Mouse (Mus musculus): ENCODE data around the gene Fgf2. TPM values are rescaled to one million over a fixed set of nuclear protein-coding genes. Genes with fewer than 3 reads are reported as not detected.

Fgf2 gene
- total RNA-seq, 2 experiments from 2014 or later = 5.5 to 11.3 TPM

DNA sequence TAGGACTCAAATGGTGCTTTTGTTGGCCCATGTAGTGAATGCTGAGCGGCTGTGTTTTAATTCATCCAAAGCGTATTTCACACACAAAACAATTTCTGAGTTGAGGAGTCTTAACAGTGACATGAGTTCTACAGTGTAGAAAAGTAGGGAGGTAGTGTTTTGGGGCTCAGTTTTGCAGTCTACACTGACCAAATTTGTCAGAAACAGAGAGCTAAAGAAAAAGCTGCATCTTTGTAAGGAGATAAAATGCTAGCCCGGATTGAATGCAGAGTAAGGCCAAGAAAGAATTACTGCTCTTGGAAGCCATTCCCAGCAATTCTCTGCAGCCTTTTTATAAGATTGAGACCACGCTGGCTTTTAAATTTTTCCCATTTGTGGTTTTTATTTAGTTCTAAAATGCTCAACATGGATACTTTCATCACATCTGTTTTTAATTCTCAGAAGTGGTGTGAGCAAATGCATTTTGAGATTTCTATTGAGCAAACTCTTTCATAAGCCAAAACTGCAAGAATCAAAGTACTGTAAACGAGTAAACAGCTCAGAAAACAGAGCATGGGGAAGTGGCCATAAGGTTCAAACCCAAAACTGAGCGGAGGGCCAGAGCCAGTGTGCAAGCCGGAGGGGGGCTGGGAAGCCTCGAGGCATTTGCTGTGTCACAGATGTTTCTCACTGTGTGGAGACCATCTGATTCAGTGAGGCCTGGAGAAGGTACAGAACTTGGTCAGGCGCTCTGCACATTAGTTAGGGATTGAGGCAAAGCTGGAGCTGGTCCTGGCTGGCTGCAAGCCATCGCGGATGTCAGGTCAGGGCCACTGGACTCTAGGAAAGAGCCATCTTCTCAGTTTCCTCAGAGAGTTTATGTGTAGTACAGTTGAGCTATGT lies 53.8 kb downstream of the Fgf2 start:
- intact Hi-C loops (cut with DNase I) = no loop called here
- DNase-seq (ENCODE audit: low spot score) = no peak

DNA sequence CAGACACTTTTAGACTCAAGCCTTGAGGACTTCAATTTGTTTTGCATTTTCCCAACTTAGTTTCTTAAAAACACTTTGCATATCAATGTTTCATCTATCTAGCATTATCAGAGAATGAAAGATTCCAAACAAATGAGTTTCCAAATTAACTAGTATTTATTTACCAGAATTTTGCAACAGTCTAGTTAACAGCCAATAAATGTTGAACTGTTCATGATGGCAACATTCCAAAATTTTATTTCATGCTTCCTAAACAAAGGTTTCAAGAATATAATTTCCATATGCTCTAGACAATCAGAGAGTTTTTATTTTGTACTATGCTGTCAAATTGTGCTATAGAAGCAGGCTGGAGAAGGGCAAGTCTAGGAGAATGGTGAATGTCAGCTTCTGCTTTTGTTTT lies 59.5 kb downstream of the Fgf2 start:
- no peak for DNase-seq (ENCODE audit: low spot score)
- intact Hi-C loops (cut with DNase I) = no loop called here

GRCm38 (mm10) chr3:37413446-37413845 lies 65.3 kb downstream of the Fgf2 start:
- no peak for DNase-seq (ENCODE audit: low spot score)
- intact Hi-C loops (cut with DNase I) = loop anchor here (10.0 kb wide), 1 partner anchor 549 kb away; the partner anchor contains the start of gene 4932438A13Rik

GRCm38 (mm10) chr3:37414413-37414960 lies 66.3 kb downstream of the Fgf2 start:
- peak; percentile 38 for DNase-seq (ENCODE audit: low spot score)
- intact Hi-C loops (cut with DNase I) = loop anchor here (1.0 to 10.0 kb wide), 3 partner anchors 73 to 550 kb away; partner anchors contain the start of gene 4932438A13Rik

DNA sequence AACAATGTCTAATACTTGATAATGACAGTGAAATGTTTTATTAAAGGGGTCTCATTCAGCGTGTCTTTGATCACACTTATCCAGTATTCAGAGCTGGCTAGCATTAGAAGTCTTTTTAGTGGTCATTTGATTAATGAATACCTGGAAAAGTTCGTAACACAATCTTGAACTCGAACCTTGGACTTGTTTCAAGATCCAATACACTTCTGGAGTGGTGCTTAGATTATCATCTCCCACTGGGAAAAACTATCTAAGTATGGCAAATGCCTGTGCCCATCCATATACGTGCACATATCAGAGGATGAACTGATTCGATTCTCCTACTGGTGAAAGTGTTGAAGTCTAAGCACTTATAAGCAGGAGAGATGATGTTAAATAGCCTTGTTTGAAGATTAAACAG lies 70.2 kb downstream of the Fgf2 start:
- no peak for DNase-seq (ENCODE audit: low spot score)
- intact Hi-C loops (cut with DNase I) = loop anchor here (10.0 kb wide), 1 partner anchor 554 kb away; the partner anchor contains the start of gene 4932438A13Rik

DNA sequence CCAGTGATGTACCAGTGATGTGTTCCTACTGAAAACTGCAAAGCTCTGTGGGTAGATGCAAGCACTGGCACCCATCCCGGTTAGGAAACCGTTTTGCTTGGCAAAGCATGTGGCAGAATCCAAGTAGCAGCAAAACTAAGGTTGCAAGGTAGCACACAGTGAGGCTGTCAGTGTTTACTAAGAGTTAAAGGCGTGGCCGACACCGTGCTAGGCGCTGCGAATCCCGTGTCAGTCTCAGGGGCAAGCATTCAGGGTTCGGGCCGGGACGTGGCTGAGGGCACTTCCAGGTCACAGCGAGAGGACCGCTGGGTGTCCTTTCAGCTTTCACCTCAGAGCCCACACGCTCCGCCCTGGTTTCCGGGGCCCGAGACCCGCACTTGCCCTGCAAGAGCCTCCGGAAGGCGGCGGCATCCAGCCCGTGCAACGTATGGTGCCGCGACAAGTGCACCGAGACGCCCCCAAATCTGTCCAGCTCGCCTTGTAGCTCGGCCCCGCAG lies 70.9 kb downstream of the Fgf2 start:
- DNase-seq (ENCODE audit: low spot score) = no peak
- intact Hi-C loops (cut with DNase I) = loop anchor here (10.0 kb wide), 1 partner anchor 554 kb away; the partner anchor contains the start of gene 4932438A13Rik

GRCm38 (mm10) chr3:37419458-37419991 lies 71.4 kb downstream of the Fgf2 start, which contains the start of gene Spata5:
TSS of gene Spata5 (plus strand) at chr3:37419896.
- DNase-seq (ENCODE audit: low spot score) = peak; percentile 94
- intact Hi-C loops (cut with DNase I) = loop anchor here (10.0 kb wide), 1 partner anchor 555 kb away; the partner anchor contains the start of gene 4932438A13Rik

DNA sequence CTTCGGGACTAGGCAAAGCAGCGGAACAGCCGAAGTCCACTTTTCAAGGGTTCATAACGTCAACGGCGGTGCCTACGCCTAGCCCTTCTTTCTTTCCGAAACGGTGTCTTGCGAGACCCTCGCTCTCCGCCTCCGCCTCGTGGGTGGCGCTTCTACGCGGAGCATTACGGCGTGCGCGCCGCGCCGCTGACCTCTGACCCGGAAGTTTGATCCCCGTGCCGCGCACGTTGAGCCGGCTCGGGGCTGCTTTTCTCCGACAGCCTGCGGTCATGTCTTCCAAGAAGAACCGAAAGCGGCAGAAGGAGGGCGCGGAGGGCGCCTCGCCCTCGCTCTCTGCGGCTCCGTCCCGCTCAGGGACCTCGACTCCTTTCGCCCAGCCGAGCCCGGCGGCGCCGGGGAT lies 71.9 kb downstream of the Fgf2 start, which contains the start of gene Nudt6:
Gene Nudt6 (minus strand): TSS at position 140 of the 400 bp plus-strand sequence.
- intact Hi-C loops (cut with DNase I) = loop anchor here (10.0 kb wide), 1 partner anchor 1435 kb away; no protein-coding TSS in a partner anchor
- DNase-seq (ENCODE audit: low spot score) = peak; percentile 76

GRCm38 (mm10) chr3:37420641-37421040 lies 72.5 kb downstream of the Fgf2 start:
- no peak for DNase-seq (ENCODE audit: low spot score)
- intact Hi-C loops (cut with DNase I) = loop anchor here (10.0 kb wide), 1 partner anchor 1434 kb away; no protein-coding TSS in a partner anchor

DNA sequence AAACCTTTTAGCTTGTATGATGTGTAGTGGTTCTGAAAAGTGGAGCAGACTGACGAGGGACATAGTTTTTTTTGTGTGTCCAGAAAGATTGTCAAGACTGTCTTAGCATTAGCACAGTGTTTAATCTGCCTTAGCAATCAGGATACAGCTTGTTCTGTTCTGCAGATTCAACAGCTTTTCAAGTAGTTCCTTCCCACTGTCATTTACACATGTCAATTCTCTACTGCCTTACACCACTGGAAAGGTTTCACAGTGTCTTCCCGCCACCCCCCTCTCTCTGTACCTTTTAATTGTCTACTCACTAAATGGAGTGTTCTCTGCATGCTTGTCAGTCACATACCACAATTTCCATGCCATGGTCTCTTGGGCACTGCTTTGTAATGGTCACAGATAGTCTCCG lies 73.0 kb downstream of the Fgf2 start:
- intact Hi-C loops (cut with DNase I) = loop anchor here (10.0 kb wide), 1 partner anchor 1434 kb away; no protein-coding TSS in a partner anchor
- DNase-seq (ENCODE audit: low spot score) = no peak

DNA sequence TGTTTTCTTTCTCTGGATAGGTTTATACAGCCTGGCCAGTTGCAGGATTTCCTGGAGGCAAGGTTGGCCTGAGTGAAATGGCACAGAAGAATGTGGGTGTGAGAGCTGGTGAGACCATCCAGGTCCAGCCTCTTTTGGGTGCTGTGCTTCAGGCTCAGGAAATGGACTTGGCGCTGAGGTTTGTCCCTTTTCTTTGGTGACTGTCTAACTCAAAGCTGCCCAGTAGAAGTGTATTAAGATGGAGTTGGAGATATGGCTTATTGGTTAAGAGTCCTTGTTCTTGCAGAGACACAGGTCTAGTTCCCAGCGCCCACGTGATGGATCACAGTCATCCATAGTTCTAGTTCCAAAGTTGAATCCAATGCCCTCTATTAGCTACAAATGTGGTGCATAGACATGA lies 77.9 kb downstream of the Fgf2 start:
- no peak for DNase-seq (ENCODE audit: low spot score)
- intact Hi-C loops (cut with DNase I) = loop anchor here (10.0 kb wide), 1 partner anchor 1429 kb away; no protein-coding TSS in a partner anchor

GRCm38 (mm10) chr3:37430359-37430758 lies 82.2 kb downstream of the Fgf2 start:
- DNase-seq (ENCODE audit: low spot score) = no peak
- intact Hi-C loops (cut with DNase I) = no loop called here

- peak; percentile 1 for DNase-seq (ENCODE audit: low spot score)
- intact Hi-C loops (cut with DNase I) = no loop called here
Observed at GRCm38 (mm10) chr3:37439770-37440169, 91.6 kb downstream of the Fgf2 start.

DNA sequence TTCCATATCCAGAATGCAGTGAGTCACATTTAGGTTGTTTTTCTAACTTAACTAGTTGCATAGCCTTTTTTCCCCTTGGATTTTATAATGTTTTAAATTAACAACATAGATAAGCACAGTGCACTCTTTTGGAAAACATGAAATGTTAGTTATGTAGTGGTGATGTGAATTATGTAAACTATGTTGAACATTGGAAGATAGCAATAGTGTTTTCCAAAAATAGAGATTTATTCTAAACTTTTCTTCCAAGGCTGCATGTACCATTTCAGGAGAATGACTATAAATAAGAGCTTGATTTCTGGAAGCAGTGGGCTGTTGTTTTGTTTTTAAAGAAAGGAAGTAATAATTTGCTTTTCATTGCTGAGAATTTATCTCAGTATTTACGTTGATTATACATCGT lies 95.3 kb downstream of the Fgf2 start:
- intact Hi-C loops (cut with DNase I) = no loop called here
- DNase-seq (ENCODE audit: low spot score) = no peak

DNA sequence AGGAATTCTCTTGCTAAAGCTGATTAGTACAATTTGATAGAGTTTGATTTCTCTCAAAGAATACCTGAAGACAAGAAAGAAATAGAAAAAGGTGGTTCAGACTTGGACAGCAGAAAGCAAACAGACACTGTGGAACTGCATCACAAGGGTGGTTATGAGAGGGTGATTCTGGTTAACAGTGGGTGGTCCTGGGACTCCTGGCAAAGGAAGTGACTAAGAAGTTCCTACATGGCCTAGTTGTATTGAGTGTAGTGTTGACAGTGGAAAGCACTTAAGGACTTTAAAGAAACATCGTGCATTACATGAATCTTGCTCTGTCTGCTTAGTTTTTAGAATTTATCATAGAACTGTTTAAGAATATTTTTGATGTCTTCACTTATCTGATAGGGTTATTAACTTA lies 107.8 kb downstream of the Fgf2 start:
- intact Hi-C loops (cut with DNase I) = no loop called here
- no peak for DNase-seq (ENCODE audit: low spot score)

Other genes with a start within 250 kb of the Fgf2 start
- not detected for gene Il2, start 222.4 kb upstream of the Fgf2 start, total RNA-seq (2021)
- gene Il21, start 115.7 kb upstream of the Fgf2 start, total RNA-seq (2021) = not detected
- gene Bbs12, start 35.8 kb upstream of the Fgf2 start, total RNA-seq (2021) = 1 to 10 TPM in 1 of 2 experiments, under 1 TPM in 1; 0.95 to 1.1 TPM
- under 1 TPM; 0.20 to 0.49 TPM for gene Cetn4, start 35.6 kb upstream of the Fgf2 start, total RNA-seq (2021)
- gene Spata5, start 71.5 kb downstream of the Fgf2 start, total RNA-seq (2021) = 10 to 100 TPM; 11.9 to 13.7 TPM
- gene Nudt6, start 71.9 kb downstream of the Fgf2 start, total RNA-seq (2021) = 10 to 100 TPM; 28.2 to 30.5 TPM